Mouse (Mus musculus): Measurements from ENCODE around the gene Hmgb1. TPM values are rescaled to one million over a fixed set of nuclear protein-coding genes. Genes with fewer than 3 reads are reported as not detected.
"Not testable (repeated sequence)": the region's sequence is repeated elsewhere in the genome, so short reads cannot be mapped to it uniquely, and the experiment has no call there.

Hmgb1 gene
- polyA plus RNA-seq, 1 experiment: 18.9 TPM

DNA sequence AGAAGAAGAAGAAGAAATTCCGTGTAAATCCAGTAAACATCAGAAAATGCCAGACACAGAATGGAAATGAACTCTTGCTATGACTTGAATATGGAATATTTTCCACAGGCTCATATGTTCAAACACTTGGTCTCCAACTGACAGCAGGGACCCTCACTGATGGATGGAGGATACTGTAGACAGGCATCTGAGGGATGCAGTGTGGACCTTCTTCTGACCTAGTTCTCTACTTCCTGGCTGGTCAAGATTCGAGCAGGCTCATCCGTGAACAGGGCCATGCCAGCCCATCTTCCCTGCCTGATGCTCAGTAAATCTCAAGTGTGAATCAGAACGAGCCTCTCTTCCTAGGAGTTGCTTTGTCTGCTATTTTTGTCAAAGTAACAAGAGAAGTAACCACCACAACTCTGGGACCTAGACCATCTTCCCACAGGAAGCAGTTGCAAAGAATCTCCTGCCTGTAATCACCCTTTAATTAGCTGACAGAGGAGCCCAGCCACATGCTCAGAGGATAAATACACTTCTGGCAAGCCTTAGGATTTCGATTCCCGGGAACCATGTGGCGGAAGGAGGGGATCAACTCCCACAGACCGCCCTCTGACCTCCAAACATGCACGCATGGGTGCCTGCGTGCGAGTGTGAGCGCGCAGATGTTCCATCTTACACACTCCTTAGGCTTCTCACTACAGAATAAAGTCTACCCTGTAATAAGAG is 32.1 kb downstream of the Hmgb1 start:
- H3K27ac ChIP-seq (ENCODE audit: insufficient read depth, low read length): no peak overlapping the region
- H3K4me1 ChIP-seq (ENCODE audit: control insufficient read depth, insufficient read depth, insufficient read length): no peaks in the 10 kb centered on the region
- H3K36me3 ChIP-seq (ENCODE audit: control insufficient read depth, insufficient read depth, low read length): no peaks in the 10 kb centered on the region
- no peaks in the 10 kb centered on the region for H3K27me3 ChIP-seq (ENCODE audit: control insufficient read depth, insufficient read depth, low read length)
- H3K4me3 ChIP-seq (ENCODE audit: extremely low read depth, insufficient read depth, insufficient read length): no peak overlapping the region
- TF ChIP-seq POLR2A (IDR thresholded peaks at IDR 0.05; ENCODE audit: low read depth, low read length) (no peak), CTCF (IDR thresholded peaks at IDR 0.05; ENCODE audit: extremely low read depth, insufficient read depth, insufficient read length, insufficient replicate concordance) (no peak)
- no peak for DNase-seq (ENCODE audit: low read depth in 1 of 2, low spot score in 2 of 2)
- 88% methylated on average over 13 of the region's 13 CpGs for WGBS

GRCm38 (mm10) chr5:149150882-149151281 is 33.4 kb downstream of the Hmgb1 start:
- TF ChIP-seq POLR2A (IDR thresholded peaks at IDR 0.05; ENCODE audit: low read depth, low read length) (no peak), CTCF (IDR thresholded peaks at IDR 0.05; ENCODE audit: extremely low read depth, insufficient read depth, insufficient read length, insufficient replicate concordance) (no peak)
- WGBS: 93% methylated on average over 3 of the region's 3 CpGs
- DNase-seq (ENCODE audit: low read depth in 1 of 2, low spot score in 2 of 2): no peak
- H3K4me1 ChIP-seq (ENCODE audit: control insufficient read depth, insufficient read depth, insufficient read length): no peaks in the 10 kb centered on the region
- no peak overlapping the region for H3K27ac ChIP-seq (ENCODE audit: insufficient read depth, low read length)
- no peaks in the 10 kb centered on the region for H3K27me3 ChIP-seq (ENCODE audit: control insufficient read depth, insufficient read depth, low read length)
- no peaks in the 10 kb centered on the region for H3K36me3 ChIP-seq (ENCODE audit: control insufficient read depth, insufficient read depth, low read length)
- H3K4me3 ChIP-seq (ENCODE audit: extremely low read depth, insufficient read depth, insufficient read length): no peak overlapping the region

DNA sequence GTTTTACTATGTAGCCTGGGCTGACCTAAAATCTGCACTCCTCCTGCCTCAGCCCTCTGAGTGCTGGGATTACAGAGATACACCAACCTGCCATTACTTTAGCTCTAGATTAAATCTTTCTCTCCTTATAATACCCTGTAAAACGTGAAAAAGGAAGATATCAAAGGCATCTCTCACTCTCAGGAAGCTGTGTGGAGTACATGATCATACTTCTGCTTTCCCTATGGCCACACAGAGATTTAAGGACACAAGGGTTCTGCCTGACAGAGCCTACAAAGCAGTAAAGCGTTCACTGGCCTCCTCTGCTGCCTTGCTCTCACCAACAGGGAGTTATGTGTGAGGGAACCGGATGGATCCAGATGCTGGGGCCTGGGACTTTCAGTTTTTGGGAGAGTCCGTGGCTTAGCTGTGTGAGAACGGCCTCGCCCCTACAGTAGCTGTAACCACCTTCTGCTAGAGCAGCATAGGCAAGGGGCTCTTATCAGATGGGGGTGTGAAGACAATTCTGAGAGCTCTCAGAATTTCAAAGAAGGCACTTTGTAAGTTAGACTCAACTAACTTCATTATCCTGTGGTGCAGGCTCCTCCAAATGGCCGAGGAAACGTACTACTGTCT is 36.8 kb downstream of the Hmgb1 start:
- no peaks in the 10 kb centered on the region for H3K27me3 ChIP-seq (ENCODE audit: control insufficient read depth, insufficient read depth, low read length)
- H3K4me1 ChIP-seq (ENCODE audit: control insufficient read depth, insufficient read depth, insufficient read length): no peaks in the 10 kb centered on the region
- no peak overlapping the region for H3K27ac ChIP-seq (ENCODE audit: insufficient read depth, low read length)
- H3K4me3 ChIP-seq (ENCODE audit: extremely low read depth, insufficient read depth, insufficient read length): no peak overlapping the region
- DNase-seq (ENCODE audit: low read depth in 1 of 2, low spot score in 2 of 2): no peak
- TF ChIP-seq CTCF (IDR thresholded peaks at IDR 0.05; ENCODE audit: extremely low read depth, insufficient read depth, insufficient read length, insufficient replicate concordance) (no peak), POLR2A (IDR thresholded peaks at IDR 0.05; ENCODE audit: low read depth, low read length) (no peak)
- no peaks in the 10 kb centered on the region for H3K36me3 ChIP-seq (ENCODE audit: control insufficient read depth, insufficient read depth, low read length)
- WGBS: 63% methylated on average over 8 of the region's 8 CpGs

GRCm38 (mm10) chr5:149146691-149147090 is 37.6 kb downstream of the Hmgb1 start:
- H3K36me3 ChIP-seq (ENCODE audit: control insufficient read depth, insufficient read depth, low read length): no peaks in the 10 kb centered on the region
- no peak for TF ChIP-seq POLR2A (IDR thresholded peaks at IDR 0.05; ENCODE audit: low read depth, low read length)
- TF ChIP-seq CTCF (IDR thresholded peaks at IDR 0.05; ENCODE audit: extremely low read depth, insufficient read depth, insufficient read length, insufficient replicate concordance): no peak
- no peak overlapping the region for H3K27ac ChIP-seq (ENCODE audit: insufficient read depth, low read length)
- no peak for DNase-seq (ENCODE audit: low read depth in 1 of 2, low spot score in 2 of 2)
- H3K4me1 ChIP-seq (ENCODE audit: control insufficient read depth, insufficient read depth, insufficient read length): no peaks in the 10 kb centered on the region
- H3K4me3 ChIP-seq (ENCODE audit: extremely low read depth, insufficient read depth, insufficient read length): no peak overlapping the region
- H3K27me3 ChIP-seq (ENCODE audit: control insufficient read depth, insufficient read depth, low read length): no peaks in the 10 kb centered on the region
- WGBS: 89% methylated on average over 7 of the region's 7 CpGs

DNA sequence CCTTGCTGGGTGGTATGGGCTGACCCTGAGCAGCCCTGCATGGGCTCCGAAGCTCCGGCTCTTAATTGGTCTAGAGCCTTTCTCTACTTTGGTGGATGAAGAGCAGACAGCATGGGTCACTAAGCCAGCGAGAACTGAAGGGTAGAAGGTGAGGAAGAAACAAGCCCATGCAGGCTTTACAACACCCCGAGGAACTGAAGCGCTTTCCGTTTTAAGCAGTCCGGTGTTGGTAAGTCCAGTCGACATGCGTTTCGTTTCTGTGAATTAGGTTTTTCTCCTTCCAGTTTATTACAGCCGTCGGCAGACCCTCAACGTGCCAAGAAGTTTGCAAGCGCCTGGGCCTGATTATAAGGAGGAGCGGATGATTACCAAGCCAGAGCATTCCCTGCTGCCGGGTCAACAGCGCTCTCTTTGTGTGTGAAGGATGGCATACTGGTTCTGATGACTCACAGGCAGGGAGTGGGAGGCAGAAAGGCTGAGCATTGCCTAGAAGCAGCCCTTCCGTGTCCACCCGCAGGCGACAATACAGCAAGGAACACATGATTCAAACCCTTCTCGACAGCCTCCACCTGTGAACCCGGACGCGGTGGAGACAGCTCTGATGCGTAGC is 40.4 kb downstream of the Hmgb1 start:
- Histone ChIP-seq H3K4me1 (ENCODE audit: control insufficient read depth, insufficient read depth, insufficient read length) (no peaks in the 10 kb centered on the region), H3K27me3 (ENCODE audit: control insufficient read depth, insufficient read depth, low read length) (no peaks in the 10 kb centered on the region), H3K4me3 (ENCODE audit: extremely low read depth, insufficient read depth, insufficient read length) (no peak overlapping the region), H3K36me3 (ENCODE audit: control insufficient read depth, insufficient read depth, low read length) (no peaks in the 10 kb centered on the region), H3K27ac (ENCODE audit: insufficient read depth, low read length) (no peak overlapping the region)
- no peak for DNase-seq (ENCODE audit: low read depth in 1 of 2, low spot score in 2 of 2)
- TF ChIP-seq CTCF (IDR thresholded peaks at IDR 0.05; ENCODE audit: extremely low read depth, insufficient read depth, insufficient read length, insufficient replicate concordance) (no peak), POLR2A (IDR thresholded peaks at IDR 0.05; ENCODE audit: low read depth, low read length) (no peak)
- WGBS: 88% methylated on average over 25 of the region's 25 CpGs

- 95% methylated on average over 1 of the region's 1 CpGs for WGBS
- not testable (repeated sequence) for H3K36me3 ChIP-seq (ENCODE audit: control insufficient read depth, insufficient read depth, low read length); H3K27ac ChIP-seq (ENCODE audit: insufficient read depth, low read length)
Measured at GRCm38 (mm10) chr5:149141155-149141554, 43.1 kb downstream of the Hmgb1 start.

GRCm38 (mm10) chr5:149140336-149140735 is 44.0 kb downstream of the Hmgb1 start:
- TF ChIP-seq POLR2A (IDR thresholded peaks at IDR 0.05; ENCODE audit: low read depth, low read length): no peak
- no peak for TF ChIP-seq CTCF (IDR thresholded peaks at IDR 0.05; ENCODE audit: extremely low read depth, insufficient read depth, insufficient read length, insufficient replicate concordance)
- WGBS: 87% methylated on average over 9 of the region's 9 CpGs
- no peak overlapping the region for H3K4me3 ChIP-seq (ENCODE audit: extremely low read depth, insufficient read depth, insufficient read length)
- no peak overlapping the region for H3K27ac ChIP-seq (ENCODE audit: insufficient read depth, low read length)
- no peaks in the 10 kb centered on the region for H3K36me3 ChIP-seq (ENCODE audit: control insufficient read depth, insufficient read depth, low read length)
- H3K4me1 ChIP-seq (ENCODE audit: control insufficient read depth, insufficient read depth, insufficient read length): no peaks in the 10 kb centered on the region
- no peak for DNase-seq (ENCODE audit: low read depth in 1 of 2, low spot score in 2 of 2)
- H3K27me3 ChIP-seq (ENCODE audit: control insufficient read depth, insufficient read depth, low read length): no peaks in the 10 kb centered on the region

More at GRCm38 (mm10) chr5:149141155-149141554, 43.1 kb downstream of the Hmgb1 start:
- not testable (repeated sequence) for H3K4me1 ChIP-seq (ENCODE audit: control insufficient read depth, insufficient read depth, insufficient read length); H3K27me3 ChIP-seq (ENCODE audit: control insufficient read depth, insufficient read depth, low read length); DNase-seq (ENCODE audit: low read depth in 1 of 2, low spot score in 2 of 2); H3K4me3 ChIP-seq (ENCODE audit: extremely low read depth, insufficient read depth, insufficient read length)

DNA sequence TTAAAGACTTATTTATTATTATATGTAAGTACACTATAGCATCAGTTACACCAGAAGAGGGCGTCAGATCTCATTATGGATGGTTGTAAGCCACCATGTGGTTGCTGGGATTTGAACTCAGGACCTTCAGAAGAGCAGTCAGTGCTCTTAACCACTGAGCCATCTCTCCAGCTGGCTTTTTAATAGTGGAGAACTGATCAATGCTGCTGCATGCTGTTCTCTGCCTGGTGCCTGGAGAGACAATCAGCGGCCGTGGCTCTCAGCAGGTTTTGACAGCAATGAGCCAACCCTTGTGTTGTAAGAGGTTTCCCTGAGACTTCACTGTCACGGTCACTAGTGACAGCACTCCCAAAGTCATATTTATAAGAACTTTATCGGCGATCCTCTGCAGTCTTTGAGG is 46.2 kb downstream of the Hmgb1 start:
- not testable (repeated sequence) for H3K4me3 ChIP-seq (ENCODE audit: extremely low read depth, insufficient read depth, insufficient read length); H3K4me1 ChIP-seq (ENCODE audit: control insufficient read depth, insufficient read depth, insufficient read length)
- 95% methylated on average over 6 of the region's 6 CpGs for WGBS

More for the DNA sequence above, 46.2 kb downstream of the Hmgb1 start:
- not testable (repeated sequence) for H3K27ac ChIP-seq (ENCODE audit: insufficient read depth, low read length); H3K36me3 ChIP-seq (ENCODE audit: control insufficient read depth, insufficient read depth, low read length); H3K27me3 ChIP-seq (ENCODE audit: control insufficient read depth, insufficient read depth, low read length); DNase-seq (ENCODE audit: low read depth in 1 of 2, low spot score in 2 of 2)
